25 mouse cellular contexts compared by ENCODE assay signal in genomic region chr7:43625065-43625464, GRCm38 (mm10). TPM values are rescaled to one million over a fixed set of nuclear protein-coding genes. Genes with fewer than 3 reads are reported as not detected.
A peak's percentile ranks its signal among the peaks of the same experiment; 100 is the strongest.
DNase-seq lines count a peak whose midpoint lies in the region; ATAC-seq and TF ChIP-seq lines count a peak whose summit lies in the region.
"Had no signal": no experiment of that assay in that cellular context is flagged by ENCODE, and none has a peak within 500 bp of the region (broad histone marks: within the 10 kb centered on the region; RNA-seq: fewer than 3 reads in every experiment).

No protein-coding gene starts in this region.

- H3K4me2 ChIP-seq in hindbrain, embryonic 11.5 days (replicated peaks; ENCODE audit: low read depth, low read length), result no peak overlapping the region
- H3K4me2 ChIP-seq in hindbrain, postnatal 0 days (ENCODE audit: low read depth, low read length), result no peak overlapping the region
- H3K4me2 ChIP-seq in kidney, embryonic 16.5 days (replicated peaks; ENCODE audit: low read depth, low read length), result no peak overlapping the region
- no peak overlapping the region for H3K4me2 ChIP-seq in neural tube, embryonic 15.5 days

- H3K4me3 ChIP-seq in hindbrain, embryonic 11.5 days (ENCODE audit: low read depth, low read length), result no peak overlapping the region
- H3K4me3 ChIP-seq in hindbrain, postnatal 0 days (ENCODE audit: low read length), result no peak overlapping the region
- no peak overlapping the region for H3K4me3 ChIP-seq in kidney, embryonic 16.5 days (ENCODE audit: low read length)
- H3K4me3 ChIP-seq in neural tube, embryonic 15.5 days (replicated peaks), result no peak overlapping the region
- H3K4me3 ChIP-seq in forebrain, embryonic 10.5 days, result no peak overlapping the region
- H3K4me3 ChIP-seq: embryonic facial prominence, embryonic 10.5 days; gastrocnemius, adult 2 months; heart, embryonic 10.5 days had no signal

- H3K9ac ChIP-seq in hindbrain, embryonic 11.5 days (ENCODE audit: low read depth, low read length), result no peak overlapping the region
- no peak overlapping the region for H3K9ac ChIP-seq in hindbrain, postnatal 0 days (replicated peaks; ENCODE audit: low read length)
- H3K9ac ChIP-seq in kidney, embryonic 16.5 days (replicated peaks; ENCODE audit: low read length), result no peak overlapping the region
- H3K9ac ChIP-seq in neural tube, embryonic 15.5 days (replicated peaks), result no peak overlapping the region

- no peak overlapping the region for H3K27ac ChIP-seq in hindbrain, embryonic 11.5 days (ENCODE audit: low read depth, low read length)
- H3K27ac ChIP-seq in hindbrain, postnatal 0 days, result no peak overlapping the region
- no peak overlapping the region for H3K27ac ChIP-seq in kidney, embryonic 16.5 days (ENCODE audit: low read length)
- no peak overlapping the region for H3K27ac ChIP-seq in neural tube, embryonic 15.5 days (replicated peaks)
- no peak overlapping the region for H3K27ac ChIP-seq in forebrain, embryonic 10.5 days
- H3K27ac ChIP-seq: embryonic facial prominence, embryonic 10.5 days; gastrocnemius, adult 2 months; heart, embryonic 10.5 days had no signal

- WGBS in hindbrain, embryonic 11.5 days, result 62% methylated on average over 3 of the region's 3 CpGs
- 65% methylated on average over 3 of the region's 3 CpGs for WGBS in hindbrain, postnatal 0 days
- WGBS in kidney, embryonic 16.5 days, result 72% methylated on average over 3 of the region's 3 CpGs
- WGBS in neural tube, embryonic 15.5 days, result 84% methylated on average over 3 of the region's 3 CpGs
- WGBS in forebrain, embryonic 10.5 days, result 51% methylated on average over 3 of the region's 3 CpGs

- H3K27me3 ChIP-seq in hindbrain, embryonic 11.5 days (ENCODE audit: control insufficient read depth, insufficient read depth, low read length), result no peaks in the 10 kb centered on the region
- H3K27me3 ChIP-seq in hindbrain, postnatal 0 days (ENCODE audit: insufficient read depth, low read length), result no peaks in the 10 kb centered on the region
- no peaks in the 10 kb centered on the region for H3K27me3 ChIP-seq in kidney, embryonic 16.5 days (ENCODE audit: insufficient read depth, low read length)
- H3K27me3 ChIP-seq in neural tube, embryonic 15.5 days (replicated peaks), result no peaks in the 10 kb centered on the region
- H3K27me3 ChIP-seq in forebrain, embryonic 10.5 days (ENCODE audit: poor library complexity, severe bottlenecking), result no peaks in the 10 kb centered on the region

- no peak for DNase-seq in hindbrain, embryonic 11.5 days (ENCODE audit: low spot score)
- no peak for DNase-seq in hindbrain, postnatal 0 days (ENCODE audit: low spot score)
- no peak for DNase-seq in kidney, postnatal 10 days
- no peak for DNase-seq in neural tube, embryonic 10.5 days (ENCODE audit: extremely low spot score, low spot score)
- no peak for DNase-seq in forebrain, embryonic 10.5 days (ENCODE audit: extremely low spot score, low spot score)
- no peak for DNase-seq in adrenal gland, adult 8-10 months
- DNase-seq: adrenal gland, postnatal 14 days; cerebellum, adult 11-12 months; cerebellum, adult 9-11 months; cerebellum, postnatal 36 days; gastrocnemius, adult 2 months; gastrocnemius, postnatal 25 days; heart, adult 18-20 months; heart, postnatal 10 days had no signal

- no peaks in the 10 kb centered on the region for H3K36me3 ChIP-seq in hindbrain, embryonic 11.5 days (ENCODE audit: control insufficient read depth, insufficient read depth, low read length)
- no peaks in the 10 kb centered on the region for H3K36me3 ChIP-seq in hindbrain, postnatal 0 days (ENCODE audit: insufficient read depth, low read length)
- no peaks in the 10 kb centered on the region for H3K36me3 ChIP-seq in kidney, embryonic 16.5 days (ENCODE audit: insufficient read depth, low read length)
- no peaks in the 10 kb centered on the region for H3K36me3 ChIP-seq in neural tube, embryonic 15.5 days
- no peaks in the 10 kb centered on the region for H3K36me3 ChIP-seq in forebrain, embryonic 10.5 days (replicated peaks)
- H3K36me3 ChIP-seq: embryonic facial prominence, embryonic 10.5 days; heart, embryonic 10.5 days had no signal

- ATAC-seq in hindbrain, embryonic 11.5 days (ENCODE audit: low FRiP score), result 0 out of 2 replicates have a peak, but pooled peaks have one; percentile 43
- ATAC-seq in hindbrain, postnatal 0 days, result no peak
- 0 out of 2 replicates have a peak, but pooled peaks have one; percentile 23 for ATAC-seq in kidney, embryonic 16.5 days (ENCODE audit: low FRiP score, low TSS enrichment)
- peak; percentile 21; the same call in 1 of the 2 replicates for ATAC-seq in neural tube, embryonic 15.5 days (ENCODE audit: low FRiP score)
- ATAC-seq: forebrain, embryonic 14.5 days; hindbrain, embryonic 16.5 days had no signal

- TF ChIP-seq CTCF in hindbrain, postnatal 0 days (IDR thresholded peaks at IDR 0.05; ENCODE audit: low read depth), result no peak

- no peaks in the 10 kb centered on the region for H3K9me3 ChIP-seq in hindbrain, embryonic 11.5 days (ENCODE audit: control insufficient read depth, low read length)
- H3K9me3 ChIP-seq in hindbrain, postnatal 0 days (ENCODE audit: low read length), result no peaks in the 10 kb centered on the region
- no peaks in the 10 kb centered on the region for H3K9me3 ChIP-seq in kidney, embryonic 16.5 days (ENCODE audit: low read length)
- H3K9me3 ChIP-seq in neural tube, embryonic 15.5 days (replicated peaks), result no peaks in the 10 kb centered on the region
- no peaks in the 10 kb centered on the region for H3K9me3 ChIP-seq in forebrain, embryonic 10.5 days
- H3K9me3 ChIP-seq: embryonic facial prominence, embryonic 10.5 days; heart, embryonic 10.5 days had no signal

- H3K4me1 ChIP-seq in hindbrain, embryonic 11.5 days (replicated peaks; ENCODE audit: control insufficient read depth, insufficient read depth, low read length), result no peaks in the 10 kb centered on the region
- no peaks in the 10 kb centered on the region for H3K4me1 ChIP-seq in hindbrain, postnatal 0 days (ENCODE audit: insufficient read depth, low read length)
- no peaks in the 10 kb centered on the region for H3K4me1 ChIP-seq in kidney, embryonic 16.5 days (ENCODE audit: insufficient read depth, low read length)
- H3K4me1 ChIP-seq in neural tube, embryonic 15.5 days, result peaks cover 3% of the 10 kb centered on the region; the same call in 1 of the 2 replicates
- peaks cover 6% of the 10 kb centered on the region for H3K4me1 ChIP-seq in forebrain, embryonic 10.5 days

RNA-seq across cellular contexts. Expression of gene Ceacam18, which starts 9.4 kb away (rescaled TPM):
- polyA plus RNA-seq in hindbrain, embryonic 11.5 days (2014; fragmentation: Nextera tagmentation; extraction: Ambion mirVana), result not detected in 2 replicates
- total RNA-seq in hindbrain, postnatal 0 days (2014; rRNA removed), result not detected in 2 replicates
- polyA plus RNA-seq in hindbrain, postnatal 0 days (2015; fragmentation: Nextera tagmentation; extraction: Ambion mirVana), result 0.08 TPM in 1 of 2 replicates, not detected in the other
- polyA plus RNA-seq in kidney, embryonic 16.5 days (2015; fragmentation: Nextera tagmentation; extraction: Ambion mirVana), result not detected in 2 replicates
- polyA plus RNA-seq in neural tube, embryonic 15.5 days (2015; fragmentation: Nextera tagmentation; extraction: Ambion mirVana), result 0.36 TPM in 1 of 2 replicates, not detected in the other
- not detected in 2 replicates for polyA plus RNA-seq in forebrain, embryonic 10.5 days (2016; fragmentation: Nextera tagmentation; extraction: Ambion mirVana)
- total RNA-seq in adrenal gland, adult 8-10 months (2022), result under 1 TPM in 3 of 4 experiments, not detected in 1; 0.15 to 0.22 (median 0.19) TPM
- total RNA-seq: gastrocnemius, adult 2 months; gastrocnemius, postnatal 25 days; heart, adult 18-20 months; heart, postnatal 10 days; hematopoietic stem cell, adult 5-6 weeks had no signal
- polyA plus RNA-seq: embryonic facial prominence, embryonic 10.5 days; embryonic facial prominence, embryonic 14.5 days; forebrain, embryonic 14.5 days; heart, embryonic 10.5 days; heart, embryonic 14.5 days had no signal

RNA-seq across cellular contexts. Expression of gene Zfp819, which starts 18.1 kb away (rescaled TPM):
- 0.43 and 1.3 TPM in 2 replicates for polyA plus RNA-seq in hindbrain, embryonic 11.5 days (2014; fragmentation: Nextera tagmentation; extraction: Ambion mirVana)
- 1.0 TPM in 1 of 2 replicates, not detected in the other for total RNA-seq in hindbrain, postnatal 0 days (2014; rRNA removed)
- polyA plus RNA-seq in hindbrain, postnatal 0 days (2015; fragmentation: Nextera tagmentation; extraction: Ambion mirVana), result 0.40 and 0.62 TPM in 2 replicates
- 0.06 and 0.24 TPM in 2 replicates for polyA plus RNA-seq in kidney, embryonic 16.5 days (2015; fragmentation: Nextera tagmentation; extraction: Ambion mirVana)
- polyA plus RNA-seq in neural tube, embryonic 15.5 days (2015; fragmentation: Nextera tagmentation; extraction: Ambion mirVana), result 0.32 and 0.42 TPM in 2 replicates
- polyA plus RNA-seq in forebrain, embryonic 10.5 days (2016; fragmentation: Nextera tagmentation; extraction: Ambion mirVana), result 1.5 and 2.3 TPM in 2 replicates
- total RNA-seq in adrenal gland, adult 8-10 months (2022), result not detected
- total RNA-seq: adrenal gland, postnatal 14 days; gastrocnemius, adult 2 months; gastrocnemius, postnatal 25 days; heart, adult 18-20 months; heart, postnatal 10 days; hematopoietic stem cell, adult 5-6 weeks; MEL had no signal
- polyA plus RNA-seq: heart, embryonic 14.5 days; intestine, embryonic 14.5 days had no signal

RNA-seq across cellular contexts. Expression of gene Siglece, which starts 34.9 kb away (rescaled TPM):
- 0.42 and 0.46 TPM in 2 replicates for polyA plus RNA-seq in hindbrain, embryonic 11.5 days (2014; fragmentation: Nextera tagmentation; extraction: Ambion mirVana)
- total RNA-seq in hindbrain, postnatal 0 days (2014; rRNA removed), result not detected in 2 replicates
- polyA plus RNA-seq in hindbrain, postnatal 0 days (2015; fragmentation: Nextera tagmentation; extraction: Ambion mirVana), result 0.40 and 0.48 TPM in 2 replicates
- 0.64 and 1.3 TPM in 2 replicates for polyA plus RNA-seq in kidney, embryonic 16.5 days (2015; fragmentation: Nextera tagmentation; extraction: Ambion mirVana)
- polyA plus RNA-seq in neural tube, embryonic 15.5 days (2015; fragmentation: Nextera tagmentation; extraction: Ambion mirVana), result 0.23 and 0.56 TPM in 2 replicates
- 0.21 and 0.22 TPM in 2 replicates for polyA plus RNA-seq in forebrain, embryonic 10.5 days (2016; fragmentation: Nextera tagmentation; extraction: Ambion mirVana)
- total RNA-seq in adrenal gland, adult 8-10 months (2022), result 1 to 10 TPM; 2.3 to 4.3 (median 3.5) TPM
- total RNA-seq: MEL had no signal

RNA-seq across cellular contexts. Expression of gene Zfp719, which starts 45.7 kb away (rescaled TPM):
- 17.1 and 18.5 TPM in 2 replicates for polyA plus RNA-seq in hindbrain, embryonic 11.5 days (2014; fragmentation: Nextera tagmentation; extraction: Ambion mirVana)
- total RNA-seq in hindbrain, postnatal 0 days (2014; rRNA removed), result 10.8 and 11.6 TPM in 2 replicates
- 4.7 and 5.3 TPM in 2 replicates for polyA plus RNA-seq in hindbrain, postnatal 0 days (2015; fragmentation: Nextera tagmentation; extraction: Ambion mirVana)
- 13.8 and 14.1 TPM in 2 replicates for polyA plus RNA-seq in kidney, embryonic 16.5 days (2015; fragmentation: Nextera tagmentation; extraction: Ambion mirVana)
- 13.3 and 13.7 TPM in 2 replicates for polyA plus RNA-seq in neural tube, embryonic 15.5 days (2015; fragmentation: Nextera tagmentation; extraction: Ambion mirVana)
- 14.6 and 15.3 TPM in 2 replicates for polyA plus RNA-seq in forebrain, embryonic 10.5 days (2016; fragmentation: Nextera tagmentation; extraction: Ambion mirVana)
- total RNA-seq in adrenal gland, adult 8-10 months (2022), result 10 to 100 TPM; 17.8 to 22.1 (median 19.4) TPM

RNA-seq across cellular contexts. Expression of gene Ctu1, which starts 46.8 kb away (rescaled TPM):
- 9.0 and 9.7 TPM in 2 replicates for polyA plus RNA-seq in hindbrain, embryonic 11.5 days (2014; fragmentation: Nextera tagmentation; extraction: Ambion mirVana)
- total RNA-seq in hindbrain, postnatal 0 days (2014; rRNA removed), result 32.4 and 36.4 TPM in 2 replicates
- 14.5 and 14.7 TPM in 2 replicates for polyA plus RNA-seq in hindbrain, postnatal 0 days (2015; fragmentation: Nextera tagmentation; extraction: Ambion mirVana)
- 15.7 and 19.7 TPM in 2 replicates for polyA plus RNA-seq in kidney, embryonic 16.5 days (2015; fragmentation: Nextera tagmentation; extraction: Ambion mirVana)
- 19.9 and 22.3 TPM in 2 replicates for polyA plus RNA-seq in neural tube, embryonic 15.5 days (2015; fragmentation: Nextera tagmentation; extraction: Ambion mirVana)
- 15.7 and 18.4 TPM in 2 replicates for polyA plus RNA-seq in forebrain, embryonic 10.5 days (2016; fragmentation: Nextera tagmentation; extraction: Ambion mirVana)
- 10 to 100 TPM; 11.5 to 13.4 (median 12.6) TPM for total RNA-seq in adrenal gland, adult 8-10 months (2022)
